Mouse (Mus musculus) cerebellum, adult 2 months (tissue): ENCODE measurements at regions not wholly inside any gene's neighbourhood (a gene's known extent, or its start where the extent isn't known, plus 50 kb on each side); places are given as distances from the start of the nearest gene placed in this dataset.
A peak's percentile ranks its signal among the peaks of the same experiment; 100 is the strongest.

ENCODE experiments used
- DNase-seq, 2 experiments: peaks; one replicate each; pipeline ENCODE4 v3.0.0; 2021
- H3K27ac ChIP-seq: fragments of 200-500 bp; 2 replicates; pipeline ENCODE4 v1.5.1; 2012; ENCODE audit warnings: low read length, control low read depth, inconsistent platforms; ENCODE audit not compliant: insufficient read depth
- H3K27me3 ChIP-seq: fragments of 200-500 bp; 2 replicates; pipeline ENCODE4 v1.6.1; 2012; ENCODE audit warnings: inconsistent platforms, mild to moderate bottlenecking, low read length, moderate library complexity; ENCODE audit not compliant: control insufficient read depth, insufficient read depth
- H3K4me1 ChIP-seq: fragments of 200-500 bp; 2 replicates; pipeline ENCODE4 v1.6.1; 2011; ENCODE audit warnings: low read length; ENCODE audit not compliant: control insufficient read depth, insufficient read depth
- H3K4me3 ChIP-seq: fragments of 200-500 bp; replicated peaks from 2 replicates; pipeline ENCODE3; 2011; ENCODE audit warnings: mild to moderate bottlenecking, low read depth, low read length, control low read depth; ENCODE audit not compliant: insufficient read depth
- CTCF ChIP-seq: fragments of 200-500 bp; IDR thresholded peaks from 2 replicates; pipeline ENCODE4 v1.5.1; 2011; ENCODE audit warnings: low read depth, mild to moderate bottlenecking, control low read depth, low read length, moderate library complexity, borderline replicate concordance; ENCODE audit not compliant: insufficient read depth
- POLR2A ChIP-seq: fragments of 200-500 bp; IDR thresholded peaks from 2 replicates; pipeline ENCODE4 v1.6.1; 2011; ENCODE audit warnings: low read length, control low read depth, borderline replicate concordance; ENCODE audit not compliant: insufficient read depth
- WGBS: fragments of 180-500 bp; shearing (Covaris S2); methylation state at CpG from one replicate; pipeline ENCODE4 v1.1.7; 2018; 5-methylcytosine and 5-hydroxymethylcytosine counted together

DNA sequence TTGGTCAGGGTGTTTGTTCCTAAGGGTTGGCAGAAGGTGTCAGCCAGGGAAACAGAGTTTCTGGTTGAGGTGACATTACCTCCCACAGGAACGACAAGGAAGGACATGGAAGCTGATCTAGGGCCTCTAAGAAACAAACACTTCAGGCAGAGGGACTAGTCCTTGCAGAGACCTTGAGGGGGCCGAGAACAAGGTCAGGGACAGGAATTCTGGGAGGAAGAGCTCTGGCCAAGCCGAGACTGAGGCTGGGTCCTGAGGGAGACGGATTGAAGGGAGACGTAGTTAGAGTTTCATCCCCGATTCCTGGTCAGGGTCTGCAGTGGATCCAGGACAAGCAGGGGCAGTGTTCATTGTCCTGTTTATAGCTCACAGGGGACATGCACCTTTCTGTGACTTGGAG, 68.2 kb upstream of the Ptpn1 start:
- TF ChIP-seq CTCF (no peak), POLR2A (no peak)
- no peak overlapping the region for H3K27ac ChIP-seq
- WGBS, result 71% methylated on average over 6 of the region's 6 CpGs
- H3K4me1 ChIP-seq, result no peaks in the 10 kb centered on the region; the same call in 1 of the 2 replicates
- H3K4me3 ChIP-seq, result no peak overlapping the region
- H3K27me3 ChIP-seq, result no peaks in the 10 kb centered on the region
- no peak for DNase-seq

DNA sequence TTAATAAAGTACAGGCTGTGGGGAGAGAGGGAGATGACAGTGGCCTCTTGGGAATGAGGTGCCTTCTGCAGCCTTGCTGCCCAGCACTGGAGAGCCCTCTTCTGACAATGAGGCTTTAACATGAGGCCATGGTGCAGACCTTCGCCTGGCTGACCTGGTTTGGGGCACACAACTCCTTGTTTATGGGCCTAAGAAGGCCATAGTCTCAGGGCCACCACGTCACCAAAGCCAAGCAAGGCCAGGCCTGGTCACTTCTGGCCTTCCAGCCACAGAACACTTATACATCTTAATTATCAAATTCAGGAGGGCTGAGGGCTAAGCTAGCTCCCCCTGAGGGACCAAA, 70.7 kb upstream of the Ptpn1 start:
- no peak for TF ChIP-seq POLR2A
- TF ChIP-seq CTCF, result no peak
- no peak overlapping the region for H3K4me3 ChIP-seq
- H3K27me3 ChIP-seq, result no peaks in the 10 kb centered on the region
- DNase-seq, result no peak
- WGBS, result 88% methylated on average over 2 of the region's 2 CpGs
- no peak overlapping the region for H3K27ac ChIP-seq
- no peaks in the 10 kb centered on the region; the same call in 1 of the 2 replicates for H3K4me1 ChIP-seq

DNA sequence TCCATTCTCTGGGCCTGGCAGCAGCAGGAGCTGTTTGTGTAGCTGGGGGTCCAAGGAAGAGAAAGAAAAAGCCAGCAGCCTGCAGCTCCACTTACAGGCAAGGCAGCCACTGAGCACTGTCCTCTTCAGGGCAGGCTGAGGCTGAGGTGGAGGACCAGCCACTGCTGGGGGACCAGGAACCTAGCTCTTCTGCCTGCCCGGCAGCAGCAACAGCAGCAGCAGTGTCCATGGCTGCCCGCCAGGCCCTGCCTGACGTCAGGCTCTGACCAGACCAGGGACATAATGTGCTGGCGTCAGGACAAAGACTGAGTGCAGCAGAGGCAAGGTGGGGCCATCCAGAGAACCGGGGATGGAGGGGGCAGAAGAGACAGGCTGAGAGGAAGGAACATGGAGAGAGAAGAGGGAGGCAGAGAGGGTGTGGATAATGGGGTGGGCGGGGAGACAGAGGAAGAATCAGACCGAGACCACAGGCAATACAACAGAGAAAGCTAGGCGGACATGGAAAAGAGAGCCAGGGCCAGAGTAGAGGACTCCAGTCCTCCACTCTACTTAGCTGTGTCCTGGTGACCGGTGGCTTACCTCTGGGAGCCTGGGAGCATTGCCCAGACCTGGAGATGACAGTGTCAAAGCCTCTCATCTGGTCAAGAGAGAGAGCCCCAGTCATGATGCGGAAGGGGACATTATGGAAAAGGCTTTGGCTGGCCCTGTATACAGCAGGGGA, 71.2 kb upstream of the Ptpn1 start:
- WGBS, result 19% methylated on average over 10 of the region's 10 CpGs
- no peaks in the 10 kb centered on the region for H3K27me3 ChIP-seq
- peak; percentile 30 to 50 for DNase-seq
- TF ChIP-seq POLR2A (no peak), CTCF (no peak)
- H3K27ac ChIP-seq, result no peak overlapping the region
- H3K4me3 ChIP-seq, result no peak overlapping the region
- H3K4me1 ChIP-seq, result no peaks in the 10 kb centered on the region; the same call in 1 of the 2 replicates

DNA sequence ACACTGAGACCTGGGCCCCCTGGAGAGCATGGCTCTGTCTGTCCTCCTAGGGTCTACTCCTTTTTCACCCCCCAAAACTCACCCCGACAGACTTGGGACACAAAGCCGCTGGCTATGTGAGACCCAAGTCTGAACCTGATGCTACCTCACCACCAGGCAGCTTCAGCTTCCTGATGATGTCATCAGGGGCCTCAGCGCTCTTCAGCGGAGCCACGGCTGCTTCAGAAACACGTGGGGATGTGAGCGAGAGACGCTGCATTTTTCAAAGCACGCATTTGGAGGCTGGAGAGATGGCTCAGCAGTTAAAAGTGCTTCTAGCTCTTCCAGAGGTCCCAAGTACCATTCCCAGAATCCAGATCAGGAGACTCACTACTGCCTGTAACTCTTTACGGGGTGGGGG, 72.3 kb upstream of the Ptpn1 start:
- H3K4me3 ChIP-seq, result no peak overlapping the region
- H3K4me1 ChIP-seq, result no peaks in the 10 kb centered on the region; the same call in 1 of the 2 replicates
- DNase-seq, result no peak
- no peak overlapping the region for H3K27ac ChIP-seq
- TF ChIP-seq POLR2A, result no peak
- no peak for TF ChIP-seq CTCF
- H3K27me3 ChIP-seq, result no peaks in the 10 kb centered on the region
- WGBS, result 79% methylated on average over 10 of the region's 10 CpGs

DNA sequence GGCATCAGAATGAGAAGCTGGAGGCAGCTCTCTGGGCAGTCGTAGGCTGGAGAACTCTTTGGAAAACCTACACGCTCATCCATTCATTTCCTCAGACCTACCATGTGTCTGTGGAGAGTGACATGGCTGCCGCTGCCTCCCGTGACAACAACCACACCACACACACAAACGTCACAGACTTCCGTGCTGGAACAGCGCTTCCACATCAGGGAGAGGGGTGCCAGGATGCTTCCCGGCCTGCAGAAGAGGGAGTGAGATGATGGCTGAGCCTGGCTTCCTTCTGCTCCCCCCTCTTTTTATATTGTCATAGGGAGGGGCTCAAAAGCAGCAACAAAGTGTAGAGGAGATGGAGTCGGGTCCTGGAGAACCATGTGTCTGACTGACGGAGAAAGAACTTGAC, 73.5 kb upstream of the Ptpn1 start:
- Histone ChIP-seq H3K4me3 (no peak overlapping the region), H3K4me1 (no peaks in the 10 kb centered on the region; the same call in 1 of the 2 replicates), H3K27me3 (no peaks in the 10 kb centered on the region), H3K27ac (no peak overlapping the region)
- TF ChIP-seq CTCF (no peak), POLR2A (no peak)
- DNase-seq, result no peak
- 62% methylated on average over 10 of the region's 10 CpGs for WGBS

DNA sequence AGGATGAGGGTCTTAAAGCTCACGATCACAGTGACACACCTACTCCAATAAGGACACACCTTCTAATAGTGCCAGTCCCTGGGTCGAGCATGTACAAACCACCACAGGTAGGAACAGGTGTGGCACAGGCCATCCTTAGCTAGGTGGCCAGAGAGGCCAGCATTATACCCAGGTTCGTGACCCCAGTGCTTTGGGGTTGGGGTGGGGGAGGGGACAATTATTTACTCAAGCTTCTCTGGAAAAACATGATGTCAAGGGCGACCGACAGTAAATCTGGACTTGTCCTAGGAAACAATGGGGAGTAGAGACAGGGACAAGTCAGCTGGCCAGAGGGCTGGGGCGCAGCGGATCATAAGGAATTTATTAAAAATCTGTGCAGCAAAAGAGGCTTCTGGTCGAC, 73.9 kb upstream of the Ptpn1 start:
- no peak overlapping the region for H3K4me3 ChIP-seq
- TF ChIP-seq CTCF (no peak), POLR2A (no peak)
- WGBS, result 83% methylated on average over 8 of the region's 8 CpGs
- no peaks in the 10 kb centered on the region for H3K27me3 ChIP-seq
- no peaks in the 10 kb centered on the region; the same call in 1 of the 2 replicates for H3K4me1 ChIP-seq
- H3K27ac ChIP-seq, result no peak overlapping the region
- DNase-seq, result no peak

DNA sequence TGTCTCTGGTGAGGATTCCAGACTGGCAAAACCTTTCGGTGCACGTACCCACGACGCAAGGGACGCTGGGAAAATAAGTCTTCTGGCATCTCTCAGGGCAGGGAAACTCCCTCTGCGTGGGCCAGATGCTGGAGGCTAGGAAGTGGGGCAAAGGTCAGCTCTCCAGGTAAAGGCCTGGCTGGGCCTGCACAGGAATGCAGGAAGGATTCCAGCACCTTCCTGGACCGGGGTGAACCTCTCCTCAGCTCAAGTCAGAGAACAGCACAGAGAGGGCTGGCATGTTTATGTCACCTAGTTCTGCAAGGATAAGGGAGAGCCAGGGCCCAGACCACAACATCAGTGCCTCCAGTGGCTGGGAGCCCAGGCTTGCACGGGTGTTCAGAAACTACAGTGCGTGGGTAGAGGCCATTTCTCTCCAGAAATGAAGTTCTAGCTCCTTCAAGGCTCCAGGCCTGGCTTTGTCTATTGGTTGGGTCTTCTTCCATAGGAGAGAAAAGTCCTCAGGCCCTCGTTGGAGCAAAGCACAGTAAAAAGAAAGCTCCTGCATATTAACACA, 74.9 kb upstream of the Ptpn1 start:
- H3K27ac ChIP-seq, result no peak overlapping the region
- WGBS, result 84% methylated on average over 10 of the region's 10 CpGs
- H3K27me3 ChIP-seq, result no peaks in the 10 kb centered on the region
- H3K4me3 ChIP-seq, result no peak overlapping the region
- no peaks in the 10 kb centered on the region; the same call in 1 of the 2 replicates for H3K4me1 ChIP-seq
- TF ChIP-seq CTCF, result no peak
- no peak for TF ChIP-seq POLR2A
- DNase-seq, result no peak

DNA sequence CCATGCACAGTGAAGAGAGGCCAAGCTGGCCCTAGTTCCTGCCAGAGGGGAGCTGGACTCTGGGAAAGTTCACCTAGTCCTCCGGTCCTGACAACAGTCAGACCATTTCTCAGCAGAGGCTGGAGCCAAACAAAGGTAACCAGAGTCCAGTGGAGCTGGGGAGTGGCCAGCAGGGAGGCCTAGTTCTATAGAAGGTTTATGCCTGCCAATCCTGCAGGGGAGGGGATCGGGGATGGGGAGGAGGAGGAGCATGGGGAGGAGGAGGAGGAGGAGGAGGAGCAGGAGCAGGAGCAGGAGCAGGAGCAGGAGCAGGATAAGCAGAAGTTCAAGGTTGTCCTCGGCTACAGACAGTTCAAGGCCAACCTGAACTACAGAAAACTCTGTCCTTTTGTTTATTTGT, 75.8 kb upstream of the Ptpn1 start:
- Histone ChIP-seq H3K4me3 (no peak overlapping the region), H3K4me1 (no peaks in the 10 kb centered on the region; the same call in 1 of the 2 replicates), H3K27me3 (no peaks in the 10 kb centered on the region), H3K27ac (no peak overlapping the region)
- no peak for TF ChIP-seq POLR2A
- TF ChIP-seq CTCF, result no peak
- WGBS, result 64% methylated on average over 3 of the region's 3 CpGs
- DNase-seq, result no peak
